Mouse (Mus musculus): ENCODE results near the gene Dnm3. TPM values are rescaled to one million over a fixed set of nuclear protein-coding genes. Genes with fewer than 3 reads are reported as not detected.

Gene Dnm3
- polyA plus RNA-seq, 1 experiment from 2014 or later = 6.9 TPM

GRCm38 (mm10) chr1:161999882-162000371 lies 477.9 kb downstream of the Dnm3 start:
- H3K4me2 ChIP-seq (ENCODE audit: low read length) = no peak overlapping the region
- no peak; the same call in 1 of the 2 replicates for ATAC-seq (replicated peaks; ENCODE audit: low FRiP score, low TSS enrichment, low read depth)
- H3K4me1 ChIP-seq (replicated peaks; ENCODE audit: control insufficient read depth, insufficient read depth, low read length) = peaks cover 23% of the 10 kb centered on the region
- no peak overlapping the region for H3K9ac ChIP-seq (ENCODE audit: low read length)
- no peaks in the 10 kb centered on the region for H3K36me3 ChIP-seq (ENCODE audit: control insufficient read depth, insufficient read depth, low read length)
- no peaks in the 10 kb centered on the region for H3K27me3 ChIP-seq (replicated peaks; ENCODE audit: control insufficient read depth, insufficient read depth, low read length)
- whole genome bisulfite sequencing = 4% methylated on average over 4 of the region's 4 CpGs
- peak; percentile 82 for DNase-seq (ENCODE audit: low spot score)
- H3K9me3 ChIP-seq (ENCODE audit: control insufficient read depth, low read length) = no peaks in the 10 kb centered on the region
- peak overlapping the region; percentile 79; the same call in 1 of the 2 replicates for H3K27ac ChIP-seq (ENCODE audit: low read depth)
- H3K4me3 ChIP-seq (ENCODE audit: low read depth, low read length) = no peak overlapping the region

- Histone ChIP-seq H3K9me3 (ENCODE audit: control insufficient read depth, low read length) (no peaks in the 10 kb centered on the region), H3K36me3 (ENCODE audit: control insufficient read depth, insufficient read depth, low read length) (no peaks in the 10 kb centered on the region), H3K4me3 (ENCODE audit: low read depth, low read length) (no peak overlapping the region), H3K4me2 (ENCODE audit: low read length) (no peak overlapping the region), H3K27me3 (replicated peaks; ENCODE audit: control insufficient read depth, insufficient read depth, low read length) (no peaks in the 10 kb centered on the region), H3K9ac (ENCODE audit: low read length) (no peak overlapping the region), H3K4me1 (replicated peaks; ENCODE audit: control insufficient read depth, insufficient read depth, low read length) (peaks cover 17% of the 10 kb centered on the region), H3K27ac (ENCODE audit: low read depth) (peak overlapping the region; percentile 79)
- 48% methylated on average over 5 of the region's 5 CpGs for WGBS
- DNase-seq (ENCODE audit: low spot score) (no peak), ATAC-seq (replicated peaks; ENCODE audit: low FRiP score, low TSS enrichment, low read depth) (no peak)
Measured at GRCm38 (mm10) chr1:161999338-161999737, 478.5 kb downstream of the Dnm3 start.

- Histone ChIP-seq H3K27me3 (replicated peaks; ENCODE audit: control insufficient read depth, insufficient read depth, low read length) (no peaks in the 10 kb centered on the region), H3K4me1 (replicated peaks; ENCODE audit: control insufficient read depth, insufficient read depth, low read length) (peaks cover 13% of the 10 kb centered on the region), H3K4me3 (ENCODE audit: low read depth, low read length) (no peak overlapping the region), H3K36me3 (ENCODE audit: control insufficient read depth, insufficient read depth, low read length) (no peaks in the 10 kb centered on the region), H3K9me3 (ENCODE audit: control insufficient read depth, low read length) (no peaks in the 10 kb centered on the region), H3K9ac (ENCODE audit: low read length) (no peak overlapping the region), H3K27ac (ENCODE audit: low read depth) (no peak overlapping the region), H3K4me2 (ENCODE audit: low read length) (no peak overlapping the region)
- ATAC-seq (replicated peaks; ENCODE audit: low FRiP score, low TSS enrichment, low read depth) (no peak), DNase-seq (ENCODE audit: low spot score) (no peak)
- WGBS = 38% methylated on average over 4 of the region's 4 CpGs
Measured at GRCm38 (mm10) chr1:161998781-161999180, 479.1 kb downstream of the Dnm3 start.

- Histone ChIP-seq H3K4me3 (ENCODE audit: low read depth, low read length) (no peak overlapping the region), H3K36me3 (ENCODE audit: control insufficient read depth, insufficient read depth, low read length) (no peaks in the 10 kb centered on the region), H3K4me1 (replicated peaks; ENCODE audit: control insufficient read depth, insufficient read depth, low read length) (no peaks in the 10 kb centered on the region), H3K27me3 (replicated peaks; ENCODE audit: control insufficient read depth, insufficient read depth, low read length) (no peaks in the 10 kb centered on the region), H3K4me2 (ENCODE audit: low read length) (no peak overlapping the region), H3K9me3 (ENCODE audit: control insufficient read depth, low read length) (no peaks in the 10 kb centered on the region), H3K27ac (ENCODE audit: low read depth) (no peak overlapping the region), H3K9ac (ENCODE audit: low read length) (no peak overlapping the region)
- DNase-seq (ENCODE audit: low spot score) (no peak), ATAC-seq (replicated peaks; ENCODE audit: low FRiP score, low TSS enrichment, low read depth) (no peak)
- WGBS = 86% methylated on average over 7 of the region's 7 CpGs
Measured at GRCm38 (mm10) chr1:161992389-161992788, 485.4 kb downstream of the Dnm3 start.

GRCm38 (mm10) chr1:161991846-161992245 lies 486.0 kb downstream of the Dnm3 start:
- H3K36me3 ChIP-seq (ENCODE audit: control insufficient read depth, insufficient read depth, low read length) = no peaks in the 10 kb centered on the region
- H3K4me2 ChIP-seq (ENCODE audit: low read length) = no peak overlapping the region
- no peaks in the 10 kb centered on the region for H3K27me3 ChIP-seq (replicated peaks; ENCODE audit: control insufficient read depth, insufficient read depth, low read length)
- no peak overlapping the region for H3K27ac ChIP-seq (ENCODE audit: low read depth)
- ATAC-seq (replicated peaks; ENCODE audit: low FRiP score, low TSS enrichment, low read depth) (no peak), DNase-seq (ENCODE audit: low spot score) (no peak)
- no peak overlapping the region for H3K9ac ChIP-seq (ENCODE audit: low read length)
- 93% methylated on average over 11 of the region's 11 CpGs for WGBS
- no peaks in the 10 kb centered on the region for H3K9me3 ChIP-seq (ENCODE audit: control insufficient read depth, low read length)
- no peak overlapping the region for H3K4me3 ChIP-seq (ENCODE audit: low read depth, low read length)
- no peaks in the 10 kb centered on the region for H3K4me1 ChIP-seq (replicated peaks; ENCODE audit: control insufficient read depth, insufficient read depth, low read length)

GRCm38 (mm10) chr1:161990684-161991578 lies 486.9 kb downstream of the Dnm3 start:
- H3K9me3 ChIP-seq (ENCODE audit: control insufficient read depth, low read length) = no peaks in the 10 kb centered on the region
- no peak overlapping the region for H3K27ac ChIP-seq (ENCODE audit: low read depth)
- H3K4me1 ChIP-seq (replicated peaks; ENCODE audit: control insufficient read depth, insufficient read depth, low read length) = no peaks in the 10 kb centered on the region
- no peak for DNase-seq (ENCODE audit: low spot score)
- no peak overlapping the region for H3K4me3 ChIP-seq (ENCODE audit: low read depth, low read length)
- no peak overlapping the region for H3K4me2 ChIP-seq (ENCODE audit: low read length)
- 49% methylated on average over 10 of the region's 10 CpGs for WGBS
- ATAC-seq (replicated peaks; ENCODE audit: low FRiP score, low TSS enrichment, low read depth) = no peak
- H3K36me3 ChIP-seq (ENCODE audit: control insufficient read depth, insufficient read depth, low read length) = no peaks in the 10 kb centered on the region
- H3K27me3 ChIP-seq (replicated peaks; ENCODE audit: control insufficient read depth, insufficient read depth, low read length) = no peaks in the 10 kb centered on the region
- H3K9ac ChIP-seq (ENCODE audit: low read length) = no peak overlapping the region

GRCm38 (mm10) chr1:161983979-161984566 lies 493.8 kb downstream of the Dnm3 start:
- no peak overlapping the region for H3K4me3 ChIP-seq (ENCODE audit: low read depth, low read length)
- H3K36me3 ChIP-seq (ENCODE audit: control insufficient read depth, insufficient read depth, low read length) = no peaks in the 10 kb centered on the region
- no peak overlapping the region for H3K27ac ChIP-seq (ENCODE audit: low read depth)
- ATAC-seq (replicated peaks; ENCODE audit: low FRiP score, low TSS enrichment, low read depth) = no peak
- H3K4me2 ChIP-seq (ENCODE audit: low read length) = no peak overlapping the region
- DNase-seq (ENCODE audit: low spot score) = no peak
- no peaks in the 10 kb centered on the region for H3K27me3 ChIP-seq (replicated peaks; ENCODE audit: control insufficient read depth, insufficient read depth, low read length)
- WGBS = 25% methylated on average over 4 of the region's 4 CpGs
- peaks cover 10% of the 10 kb centered on the region for H3K4me1 ChIP-seq (replicated peaks; ENCODE audit: control insufficient read depth, insufficient read depth, low read length)
- H3K9ac ChIP-seq (ENCODE audit: low read length) = no peak overlapping the region
- no peaks in the 10 kb centered on the region for H3K9me3 ChIP-seq (ENCODE audit: control insufficient read depth, low read length)

- Histone ChIP-seq H3K4me3 (ENCODE audit: low read depth, low read length) (no peak overlapping the region), H3K9me3 (ENCODE audit: control insufficient read depth, low read length) (no peaks in the 10 kb centered on the region), H3K27ac (ENCODE audit: low read depth) (no peak overlapping the region), H3K9ac (ENCODE audit: low read length) (no peak overlapping the region), H3K4me1 (replicated peaks; ENCODE audit: control insufficient read depth, insufficient read depth, low read length) (peaks cover 10% of the 10 kb centered on the region), H3K4me2 (ENCODE audit: low read length) (no peak overlapping the region), H3K27me3 (replicated peaks; ENCODE audit: control insufficient read depth, insufficient read depth, low read length) (no peaks in the 10 kb centered on the region), H3K36me3 (ENCODE audit: control insufficient read depth, insufficient read depth, low read length) (no peaks in the 10 kb centered on the region)
- DNase-seq (ENCODE audit: low spot score) = no peak
- 51% methylated on average over 6 of the region's 6 CpGs for WGBS
- ATAC-seq (replicated peaks; ENCODE audit: low FRiP score, low TSS enrichment, low read depth) = 0 out of 2 replicates have a peak, but pooled peaks have one; percentile 23
Measured at GRCm38 (mm10) chr1:161983451-161983850, 494.4 kb downstream of the Dnm3 start.
